Mouse (Mus musculus) lung, adult 10 weeks (tissue): ENCODE data around the gene Tmsb10. TPM values are rescaled to one million over a fixed set of nuclear protein-coding genes. Genes with fewer than 3 reads are reported as not detected.

ENCODE experiments used
- polyA plus RNA-seq: library from polyadenylated mRNA; stranded (reverse); fragments of 350-450 nt; fragmentation: Illumina TruSeq; extraction: RNeasy Lipid Tissue Mini Kit (QIAGEN cat#74804); gene quantifications from one replicate; pipeline ENCODE4 v1.2.3, GENCODE M21; 2014; ENCODE audit warnings: low read depth, low replicate concordance; ENCODE audit not compliant: insufficient read depth

Gene Tmsb10
- polyA plus RNA-seq = 1,037 TPM

GRCm38 (mm10) chr6:72958662-72959071 lies at the start of gene Tmsb10:
Gene Tmsb10, minus strand, starts transcription at chr6:72958748.

Other genes with a start within 250 kb of the Tmsb10 start
- 7.1 TPM for gene Tcf7l1, start 169.5 kb downstream of the Tmsb10 start, polyA plus RNA-seq
- gene Kcmf1, start 58.8 kb downstream of the Tmsb10 start, polyA plus RNA-seq = 43.3 TPM